Mouse (Mus musculus) bone marrow, adult 2 months (tissue): ENCODE measurements around the gene Hoxa9.

Experiments used
- CTCF ChIP-seq: fragments of 200-500 bp; IDR thresholded peaks from 2 replicates; pipeline ENCODE4 v1.5.1; 2011; ENCODE audit warnings: low read length, control low read depth; ENCODE audit not compliant: control insufficient read depth, insufficient read depth
- POLR2A ChIP-seq: fragments of 200-500 bp; IDR thresholded peaks from 2 replicates; pipeline ENCODE4 v1.6.1; 2011; ENCODE audit warnings: low read depth, mild to moderate bottlenecking, control low read depth, low read length, borderline replicate concordance; ENCODE audit not compliant: control insufficient read depth

GRCm38 (mm10) chr6:52232984-52233545 is 2.2 kb upstream of the Hoxa9 start:
- no peak for TF ChIP-seq CTCF
- TF ChIP-seq POLR2A: no peak
